Mouse (Mus musculus): ENCODE data around the gene Fkbp4.

DNA sequence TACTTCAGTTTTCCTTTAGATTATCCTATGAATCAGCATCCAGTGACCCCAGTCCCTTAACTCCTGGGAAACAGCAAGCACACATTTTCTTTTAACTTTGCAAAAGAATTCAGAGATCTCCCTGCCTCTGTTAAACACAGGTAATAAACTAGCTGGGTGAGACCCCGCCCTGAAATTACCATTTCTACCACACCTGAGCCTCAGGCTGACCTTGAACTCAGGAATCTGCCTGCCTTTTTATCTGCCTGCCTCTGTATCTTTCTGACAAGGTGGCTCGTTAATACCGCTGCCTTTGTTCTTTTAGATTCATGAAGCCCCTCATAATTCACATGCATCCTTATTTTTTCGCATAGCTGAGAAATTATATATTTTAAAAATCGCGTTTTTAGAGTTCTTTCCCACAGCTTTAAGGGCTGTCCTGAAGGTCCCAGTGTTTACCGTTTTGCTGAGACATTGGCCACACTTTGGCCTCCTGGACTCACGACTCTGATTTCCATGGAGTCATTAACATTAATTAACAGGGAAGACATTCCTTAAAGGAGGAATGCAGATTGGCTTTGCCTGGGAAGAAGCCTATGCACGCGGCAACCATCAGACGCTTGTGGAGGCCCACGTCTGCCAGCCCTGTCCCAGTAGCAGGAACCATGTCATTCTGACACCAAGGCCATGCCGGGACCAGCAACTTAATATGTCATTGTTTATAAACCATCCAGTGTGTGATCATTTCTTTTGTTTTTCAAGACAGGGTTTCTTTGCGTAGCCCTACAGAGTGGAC is 22.4 kb upstream of the Fkbp4 start:
- TF ChIP-seq POLR2A (IDR thresholded peaks at IDR 0.05; ENCODE audit: borderline replicate concordance, extremely low read depth, low read depth, low read length) (no peak), CTCF (IDR thresholded peaks at IDR 0.05; ENCODE audit: insufficient read depth, low read length) (no peak)
